8 mouse cellular contexts compared by ENCODE assay signal in the genomic region with DNA sequence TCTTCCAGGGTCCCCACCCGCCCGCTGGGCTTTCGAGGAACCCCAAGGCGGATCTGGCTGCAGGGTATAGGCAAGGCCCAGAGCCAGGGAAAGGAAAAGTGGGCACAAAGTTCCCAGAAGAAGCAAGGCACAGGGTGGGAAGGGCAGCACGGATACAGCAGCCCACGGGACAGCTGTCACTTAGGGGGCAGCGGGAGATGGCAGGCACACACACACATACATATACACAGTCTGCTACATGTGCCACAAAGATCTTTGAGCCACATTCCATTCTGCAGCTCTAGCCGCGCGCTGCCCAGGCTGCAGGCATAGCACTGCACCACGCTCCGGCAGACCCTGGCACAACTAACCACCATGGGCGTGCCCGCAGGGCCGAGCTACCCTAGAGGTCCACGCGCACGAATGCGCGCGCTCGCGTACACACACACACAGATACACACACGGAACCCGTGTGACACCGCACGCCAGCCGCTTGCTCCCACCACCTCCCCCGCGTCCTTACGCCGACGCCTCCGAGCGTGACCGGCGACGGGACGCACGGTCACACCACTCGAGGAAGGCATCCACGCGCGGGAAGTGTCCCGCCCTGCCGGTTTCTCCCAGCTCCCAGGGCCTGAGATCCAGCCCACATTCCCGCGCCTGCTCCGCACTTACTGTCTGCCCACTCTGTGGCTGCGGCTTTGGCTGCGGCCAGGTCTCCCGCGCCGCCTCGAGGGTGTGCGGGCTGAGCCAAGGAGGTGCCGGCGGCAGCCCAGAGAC. TPM values are rescaled to one million over a fixed set of nuclear protein-coding genes. Genes with fewer than 3 reads are reported as not detected.
DNase-seq lines count a peak whose midpoint lies in the region; ATAC-seq and TF ChIP-seq lines count a peak whose summit lies in the region.

No protein-coding gene starts in this region.

- H3K4me3 ChIP-seq in gastrocnemius, adult 2 months, result peak overlapping the region; percentile 72
- H3K4me3 ChIP-seq in G1E (ENCODE audit: low read depth, low read length), result peak overlapping the region; percentile 33; the same call in 1 of the 2 replicates
- peak overlapping the region; percentile 22 for H3K4me3 ChIP-seq in forebrain, embryonic 11.5 days (ENCODE audit: low read depth, low read length)
- H3K4me3 ChIP-seq in kidney, postnatal 0 days (replicated peaks; ENCODE audit: low read depth, low read length), result peak overlapping the region; percentile 38
- peak overlapping the region; percentile 26 for H3K4me3 ChIP-seq in midbrain, embryonic 11.5 days (ENCODE audit: low read depth, low read length)
- peak overlapping the region; percentile 42 for H3K4me3 ChIP-seq in stomach, embryonic 16.5 days (replicated peaks; ENCODE audit: low read length)

- peaks cover 6% of the 10 kb centered on the region; the same call in 1 of the 2 replicates for H3K4me1 ChIP-seq in G1E (ENCODE audit: insufficient read depth, low read depth, low read length)
- H3K4me1 ChIP-seq in forebrain, embryonic 11.5 days (replicated peaks; ENCODE audit: control insufficient read depth, insufficient read depth, low read length), result peaks cover 7% of the 10 kb centered on the region; the same call in 1 of the 2 replicates
- H3K4me1 ChIP-seq in kidney, postnatal 0 days (replicated peaks; ENCODE audit: insufficient read depth, low read length), result peaks cover 10% of the 10 kb centered on the region; the same call in 1 of the 2 replicates
- peaks cover 6% of the 10 kb centered on the region for H3K4me1 ChIP-seq in midbrain, embryonic 11.5 days (ENCODE audit: control insufficient read depth, insufficient read depth, low read length)
- H3K4me1 ChIP-seq in stomach, embryonic 16.5 days (ENCODE audit: control insufficient read depth, insufficient read depth, low read length), result peaks cover 11% of the 10 kb centered on the region

- peak overlapping the region; percentile 41 for H3K4me2 ChIP-seq in forebrain, embryonic 11.5 days (ENCODE audit: low read depth, low read length, severe bottlenecking)
- H3K4me2 ChIP-seq in kidney, postnatal 0 days (ENCODE audit: low read length), result peak overlapping the region; percentile 84
- H3K4me2 ChIP-seq in midbrain, embryonic 11.5 days, result peak overlapping the region; percentile 43
- peak overlapping the region; percentile 90 for H3K4me2 ChIP-seq in stomach, embryonic 16.5 days (ENCODE audit: low read depth, low read length)

- TF ChIP-seq CTCF in gastrocnemius, adult 2 months (IDR thresholded peaks at IDR 0.05), result no peak
- no peak for TF ChIP-seq CTCF in G1E (IDR thresholded peaks at IDR 0.05; ENCODE audit: low read depth, low read length)
- TF ChIP-seq CTCF in kidney, postnatal 0 days (IDR thresholded peaks at IDR 0.05; ENCODE audit: low read depth), result no peak

- ATAC-seq in G1E (ENCODE audit: extremely low read depth, insufficient number of reproducible peaks, low FRiP score, poor library complexity, severe bottlenecking), result no peak
- ATAC-seq in forebrain, embryonic 11.5 days (replicated peaks; ENCODE audit: low FRiP score), result 0 out of 2 replicates have a peak, but pooled peaks have one; percentile 39
- peak; percentile 40 for ATAC-seq in kidney, postnatal 0 days (replicated peaks; ENCODE audit: low FRiP score, low read depth)
- peak; percentile 35; the same call in 1 of the 2 replicates for ATAC-seq in midbrain, embryonic 11.5 days (ENCODE audit: low FRiP score)
- peak; percentile 51; the same call in 1 of the 2 replicates for ATAC-seq in stomach, embryonic 16.5 days (ENCODE audit: insufficient read depth, low FRiP score)

- peaks cover 8% of the 10 kb centered on the region for H3K9me3 ChIP-seq in G1E (replicated peaks)
- H3K9me3 ChIP-seq in forebrain, embryonic 11.5 days (ENCODE audit: control insufficient read depth, low read length), result no peaks in the 10 kb centered on the region
- H3K9me3 ChIP-seq in kidney, postnatal 0 days (replicated peaks; ENCODE audit: low read length), result no peaks in the 10 kb centered on the region
- H3K9me3 ChIP-seq in midbrain, embryonic 11.5 days (ENCODE audit: control insufficient read depth, low read length), result no peaks in the 10 kb centered on the region
- no peaks in the 10 kb centered on the region for H3K9me3 ChIP-seq in stomach, embryonic 16.5 days (replicated peaks; ENCODE audit: control insufficient read depth, low read length)

- H3K36me3 ChIP-seq in G1E (replicated peaks), result peaks cover 12% of the 10 kb centered on the region
- no peaks in the 10 kb centered on the region for H3K36me3 ChIP-seq in forebrain, embryonic 11.5 days (ENCODE audit: control insufficient read depth, insufficient read depth, low read length)
- H3K36me3 ChIP-seq in kidney, postnatal 0 days (ENCODE audit: insufficient read depth, low read length), result no peaks in the 10 kb centered on the region
- no peaks in the 10 kb centered on the region for H3K36me3 ChIP-seq in midbrain, embryonic 11.5 days (ENCODE audit: control insufficient read depth, insufficient read depth, low read length)
- H3K36me3 ChIP-seq in stomach, embryonic 16.5 days (ENCODE audit: control insufficient read depth, insufficient read depth, low read length), result no peaks in the 10 kb centered on the region

- intact Hi-C loops in gastrocnemius, adult 2 months (cut with DNase I), result no loop called here

- H3K27ac ChIP-seq in gastrocnemius, adult 2 months, result no peak overlapping the region
- H3K27ac ChIP-seq in forebrain, embryonic 11.5 days (ENCODE audit: low read depth, low read length), result no peak overlapping the region
- H3K27ac ChIP-seq in kidney, postnatal 0 days, result no peak overlapping the region
- H3K27ac ChIP-seq in midbrain, embryonic 11.5 days (ENCODE audit: low read depth, low read length), result no peak overlapping the region
- no peak overlapping the region for H3K27ac ChIP-seq in stomach, embryonic 16.5 days (ENCODE audit: low read length)

- 3% methylated on average over 56 of the region's 58 CpGs for WGBS in forebrain, embryonic 11.5 days
- 3% methylated on average over 57 of the region's 58 CpGs for WGBS in kidney, postnatal 0 days
- WGBS in midbrain, embryonic 11.5 days, result 5% methylated on average over 58 of the region's 58 CpGs
- WGBS in stomach, embryonic 16.5 days, result 4% methylated on average over 58 of the region's 58 CpGs

- H3K9ac ChIP-seq in forebrain, embryonic 11.5 days (ENCODE audit: low read length), result peak overlapping the region; percentile 5; the same call in 1 of the 2 replicates
- peak overlapping the region; percentile 49 for H3K9ac ChIP-seq in kidney, postnatal 0 days (ENCODE audit: low read depth, low read length)
- H3K9ac ChIP-seq in midbrain, embryonic 11.5 days (ENCODE audit: low read length), result peak overlapping the region; percentile 39; the same call in 1 of the 2 replicates
- peak overlapping the region; percentile 71 for H3K9ac ChIP-seq in stomach, embryonic 16.5 days (ENCODE audit: low read length)

- H3K27me3 ChIP-seq in G1E (ENCODE audit: insufficient read depth, low read length), result peaks cover 53% of the 10 kb centered on the region
- peaks cover 60% of the 10 kb centered on the region for H3K27me3 ChIP-seq in forebrain, embryonic 11.5 days (ENCODE audit: control insufficient read depth, insufficient read depth, low read length)
- H3K27me3 ChIP-seq in kidney, postnatal 0 days (ENCODE audit: insufficient read depth, low read length), result peaks cover 21% of the 10 kb centered on the region
- peaks cover 56% of the 10 kb centered on the region for H3K27me3 ChIP-seq in midbrain, embryonic 11.5 days (ENCODE audit: control insufficient read depth, insufficient read depth, low read length)
- H3K27me3 ChIP-seq in stomach, embryonic 16.5 days (ENCODE audit: control insufficient read depth, insufficient read depth, low read length), result peaks cover 38% of the 10 kb centered on the region

- peak; percentile 52 for DNase-seq in gastrocnemius, adult 2 months
- DNase-seq in gastrocnemius, postnatal 25 days, result no peak
- no peak for DNase-seq in G1E (ENCODE audit: low spot score)
- DNase-seq in forebrain, embryonic 11.5 days (ENCODE audit: low spot score), result no peak
- no peak for DNase-seq in kidney, postnatal 0 days (ENCODE audit: low spot score)
- peak; percentile 91 for DNase-seq in midbrain, embryonic 11.5 days (ENCODE audit: low spot score, missing footprints)
- no peak for DNase-seq in c-Kit-positive CD71-positive TER-119-positive erythroid progenitor cells, embryonic 14.5 days (ENCODE audit: low spot score)

RNA-seq across cellular contexts. Expression of a gene that starts 0.7 kb away (rescaled TPM):
- not detected for total RNA-seq in gastrocnemius, adult 2 months (2021)
- not detected for total RNA-seq in gastrocnemius, postnatal 25 days (2021)
- total RNA-seq in G1E (2014; fragmentation: Nextera tagmentation), result not detected in 2 replicates
- 0.23 TPM in 1 of 2 replicates, not detected in the other for total RNA-seq in G1E (2017)
- 0.05 TPM in 1 of 2 replicates, not detected in the other for polyA plus RNA-seq in G1E (2012)
- polyA plus RNA-seq in forebrain, embryonic 11.5 days (2014; fragmentation: Nextera tagmentation; extraction: Ambion mirVana), result not detected in 2 replicates
- polyA plus RNA-seq in kidney, postnatal 0 days (2015; fragmentation: Nextera tagmentation; extraction: Ambion mirVana), result 0.46 and 0.69 TPM in 2 replicates
- not detected in 2 replicates for polyA plus RNA-seq in midbrain, embryonic 11.5 days (2014; fragmentation: Nextera tagmentation; extraction: Ambion mirVana)
- 0.68 and 0.79 TPM in 2 replicates for polyA plus RNA-seq in stomach, embryonic 16.5 days (2015; fragmentation: Nextera tagmentation; extraction: Ambion mirVana)

RNA-seq across cellular contexts. Expression of a gene that starts 8.0 kb away (rescaled TPM):
- 10 to 100 TPM; 10.8 to 14.4 TPM for total RNA-seq in gastrocnemius, adult 2 months (2021)
- 10 to 100 TPM; 11.5 to 14.3 TPM for total RNA-seq in gastrocnemius, postnatal 25 days (2021)
- total RNA-seq in G1E (2014; fragmentation: Nextera tagmentation) (12.6 and 19.1 TPM in 2 replicates), G1E (2017) (50.7 and 62.7 TPM in 2 replicates)
- 51.9 and 52.0 TPM in 2 replicates for polyA plus RNA-seq in G1E (2012)
- polyA plus RNA-seq in forebrain, embryonic 11.5 days (2014; fragmentation: Nextera tagmentation; extraction: Ambion mirVana), result 56.6 and 57.0 TPM in 2 replicates
- polyA plus RNA-seq in kidney, postnatal 0 days (2015; fragmentation: Nextera tagmentation; extraction: Ambion mirVana), result 75.8 and 76.5 TPM in 2 replicates
- 53.7 and 55.9 TPM in 2 replicates for polyA plus RNA-seq in midbrain, embryonic 11.5 days (2014; fragmentation: Nextera tagmentation; extraction: Ambion mirVana)
- 87.1 and 89.0 TPM in 2 replicates for polyA plus RNA-seq in stomach, embryonic 16.5 days (2015; fragmentation: Nextera tagmentation; extraction: Ambion mirVana)

RNA-seq across cellular contexts. Expression of a gene that starts 8.4 kb away (rescaled TPM):
- not detected for total RNA-seq in gastrocnemius, adult 2 months (2021)
- not detected for total RNA-seq in gastrocnemius, postnatal 25 days (2021)
- total RNA-seq in G1E (2014; fragmentation: Nextera tagmentation) (not detected in 2 replicates), G1E (2017) (0.11 TPM in 1 of 2 replicates, not detected in the other)
- not detected in 2 replicates for polyA plus RNA-seq in G1E (2012)
- polyA plus RNA-seq in forebrain, embryonic 11.5 days (2014; fragmentation: Nextera tagmentation; extraction: Ambion mirVana), result not detected in 2 replicates
- 3.9 and 4.0 TPM in 2 replicates for polyA plus RNA-seq in kidney, postnatal 0 days (2015; fragmentation: Nextera tagmentation; extraction: Ambion mirVana)
- polyA plus RNA-seq in midbrain, embryonic 11.5 days (2014; fragmentation: Nextera tagmentation; extraction: Ambion mirVana), result not detected in 2 replicates
- polyA plus RNA-seq in stomach, embryonic 16.5 days (2015; fragmentation: Nextera tagmentation; extraction: Ambion mirVana), result 1.8 and 2.8 TPM in 2 replicates

RNA-seq across cellular contexts. Expression of a gene that starts 8.7 kb away (rescaled TPM):
- 10 to 100 TPM in 1 of 2 experiments, 1 to 10 TPM in 1; 8.2 to 13.8 TPM for total RNA-seq in gastrocnemius, adult 2 months (2021)
- total RNA-seq in gastrocnemius, postnatal 25 days (2021), result 10 to 100 TPM in 1 of 2 experiments, 1 to 10 TPM in 1; 9.5 to 10.9 TPM
- total RNA-seq in G1E (2014; fragmentation: Nextera tagmentation) (20.0 and 24.9 TPM in 2 replicates), G1E (2017) (22.8 and 24.9 TPM in 2 replicates)
- 32.1 and 39.9 TPM in 2 replicates for polyA plus RNA-seq in G1E (2012)
- 32.7 and 34.3 TPM in 2 replicates for polyA plus RNA-seq in forebrain, embryonic 11.5 days (2014; fragmentation: Nextera tagmentation; extraction: Ambion mirVana)
- polyA plus RNA-seq in kidney, postnatal 0 days (2015; fragmentation: Nextera tagmentation; extraction: Ambion mirVana), result 32.6 and 33.1 TPM in 2 replicates
- 28.0 and 32.0 TPM in 2 replicates for polyA plus RNA-seq in midbrain, embryonic 11.5 days (2014; fragmentation: Nextera tagmentation; extraction: Ambion mirVana)
- 20.2 and 22.1 TPM in 2 replicates for polyA plus RNA-seq in stomach, embryonic 16.5 days (2015; fragmentation: Nextera tagmentation; extraction: Ambion mirVana)

RNA-seq across cellular contexts. Expression of a gene that starts 12.0 kb away (rescaled TPM):
- 100 to 1,000 TPM in 1 of 2 experiments, 10 to 100 TPM in 1; 80.0 to 108 TPM for total RNA-seq in gastrocnemius, adult 2 months (2021)
- total RNA-seq in gastrocnemius, postnatal 25 days (2021), result 10 to 100 TPM; 86.8 to 89.5 TPM
- total RNA-seq in G1E (2014; fragmentation: Nextera tagmentation) (10.0 and 17.9 TPM in 2 replicates), G1E (2017) (21.1 and 25.6 TPM in 2 replicates)
- polyA plus RNA-seq in G1E (2012), result 42.6 and 46.9 TPM in 2 replicates
- 5.4 TPM in 2 replicates for polyA plus RNA-seq in forebrain, embryonic 11.5 days (2014; fragmentation: Nextera tagmentation; extraction: Ambion mirVana)
- 22.7 and 23.0 TPM in 2 replicates for polyA plus RNA-seq in kidney, postnatal 0 days (2015; fragmentation: Nextera tagmentation; extraction: Ambion mirVana)
- polyA plus RNA-seq in midbrain, embryonic 11.5 days (2014; fragmentation: Nextera tagmentation; extraction: Ambion mirVana), result 3.4 and 3.7 TPM in 2 replicates
- 17.8 and 18.0 TPM in 2 replicates for polyA plus RNA-seq in stomach, embryonic 16.5 days (2015; fragmentation: Nextera tagmentation; extraction: Ambion mirVana)

Comparison
In these comparisons a context has a peak if more than half of its experiments do, and no peak if none do; other contexts are left out.
1. DNase-seq: peak in gastrocnemius, adult 2 months (single experiment) and midbrain, embryonic 11.5 days (single experiment); none in gastrocnemius, postnatal 25 days (single experiment), G1E (single experiment), forebrain, embryonic 11.5 days (single experiment), kidney, postnatal 0 days (single experiment) and c-Kit-positive CD71-positive TER-119-positive erythroid progenitor cells, embryonic 14.5 days (single experiment).
2. H3K4me3 ChIP-seq: peak in every context shown above with its lines; median percentile 72 in gastrocnemius, adult 2 months; 42 in stomach, embryonic 16.5 days; 38 in kidney, postnatal 0 days; 33 in G1E; 26 in midbrain, embryonic 11.5 days; 22 in forebrain, embryonic 11.5 days.
3. H3K9ac ChIP-seq: peak in every context shown above with its lines; median percentile 71 in stomach, embryonic 16.5 days; 49 in kidney, postnatal 0 days; 39 in midbrain, embryonic 11.5 days; 5 in forebrain, embryonic 11.5 days.
4. Peak in every context shown above with its lines, with median percentiles within 50 percentile points of each other: H3K4me2 ChIP-seq.